Mouse (Mus musculus): ENCODE results near the gene Ism2. TPM values are rescaled to one million over a fixed set of nuclear protein-coding genes. Genes with fewer than 3 reads are reported as not detected.
"Not testable (repeated sequence)": the region's sequence is repeated elsewhere in the genome, so short reads cannot be mapped to it uniquely, and the experiment has no call there.

Gene Ism2
- polyA plus RNA-seq, 1 experiment from 2014 or later = 1.1 TPM

DNA sequence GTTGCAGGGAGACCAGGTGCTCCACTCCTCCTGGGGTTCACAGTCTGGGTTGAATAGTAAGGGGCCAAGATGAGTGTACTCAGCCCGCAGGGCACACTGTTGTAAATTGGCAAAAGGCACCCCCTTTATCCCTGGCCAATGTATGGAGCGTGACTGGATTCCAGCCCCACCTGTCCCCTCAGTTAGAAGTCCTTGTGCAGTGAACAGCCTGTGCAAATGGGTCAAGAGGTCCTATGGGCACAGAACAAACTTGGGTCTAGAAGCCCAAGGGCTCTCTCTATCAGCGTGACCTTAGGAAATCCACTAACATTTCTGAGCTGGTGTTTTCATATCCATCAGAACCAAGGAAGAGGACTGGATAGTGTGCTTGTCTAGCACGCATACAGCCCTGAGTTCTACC, 16.8 kb downstream of the Ism2 start:
- Histone ChIP-seq H3K9me3 (ENCODE audit: control insufficient read depth, low read length) (no peaks in the 10 kb centered on the region), H3K27ac (ENCODE audit: low read length) (no peak overlapping the region), H3K36me3 (ENCODE audit: control insufficient read depth, insufficient read depth) (no peaks in the 10 kb centered on the region), H3K9ac (replicated peaks; ENCODE audit: low read depth, low read length) (no peak overlapping the region), H3K4me2 (ENCODE audit: low read length) (no peak overlapping the region), H3K4me3 (replicated peaks; ENCODE audit: low read length) (no peak overlapping the region), H3K4me1 (replicated peaks; ENCODE audit: control insufficient read depth, insufficient read depth, low read length) (no peaks in the 10 kb centered on the region), H3K27me3 (replicated peaks; ENCODE audit: control insufficient read depth, insufficient read depth, low read length) (no peaks in the 10 kb centered on the region)
- ATAC-seq = no peak
- 94% methylated on average over 4 of the region's 4 CpGs for WGBS

- Histone ChIP-seq H3K9me3 (ENCODE audit: control insufficient read depth, low read length) (no peaks in the 10 kb centered on the region), H3K27ac (ENCODE audit: low read length) (no peak overlapping the region), H3K9ac (replicated peaks; ENCODE audit: low read depth, low read length) (no peak overlapping the region), H3K36me3 (ENCODE audit: control insufficient read depth, insufficient read depth) (no peaks in the 10 kb centered on the region), H3K27me3 (replicated peaks; ENCODE audit: control insufficient read depth, insufficient read depth, low read length) (no peaks in the 10 kb centered on the region), H3K4me3 (replicated peaks; ENCODE audit: low read length) (no peak overlapping the region), H3K4me1 (replicated peaks; ENCODE audit: control insufficient read depth, insufficient read depth, low read length) (no peaks in the 10 kb centered on the region), H3K4me2 (ENCODE audit: low read length) (no peak overlapping the region)
- 93% methylated on average over 1 of the region's 1 CpGs for WGBS
- no peak for ATAC-seq
Observed at GRCm38 (mm10) chr12:87281766-87282165, 17.7 kb downstream of the Ism2 start.

DNA sequence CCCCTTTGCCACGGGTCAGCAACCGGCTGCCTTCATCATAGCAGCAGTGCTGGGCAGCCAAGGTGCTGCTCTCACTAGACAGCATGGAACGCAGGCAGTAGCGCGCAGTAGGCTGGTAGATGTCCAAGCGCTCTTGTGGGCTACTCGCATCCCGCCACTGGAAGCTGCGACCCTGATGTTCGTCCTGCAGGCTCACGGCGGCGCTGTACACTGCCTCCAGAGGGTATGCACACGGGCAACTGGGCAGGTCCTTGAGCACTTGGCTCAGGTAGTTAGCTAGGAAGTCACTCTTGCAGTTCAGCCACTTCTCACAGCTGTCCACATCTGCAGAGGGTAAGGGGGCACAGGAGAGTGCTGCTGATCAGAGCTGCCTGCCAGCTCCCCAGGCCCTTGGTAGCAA, 19.6 kb downstream of the Ism2 start:
- Histone ChIP-seq H3K27ac (ENCODE audit: low read length) (no peak overlapping the region), H3K9ac (replicated peaks; ENCODE audit: low read depth, low read length) (no peak overlapping the region), H3K4me2 (ENCODE audit: low read length) (no peak overlapping the region), H3K9me3 (ENCODE audit: control insufficient read depth, low read length) (no peaks in the 10 kb centered on the region), H3K4me1 (replicated peaks; ENCODE audit: control insufficient read depth, insufficient read depth, low read length) (no peaks in the 10 kb centered on the region), H3K4me3 (replicated peaks; ENCODE audit: low read length) (no peak overlapping the region), H3K36me3 (ENCODE audit: control insufficient read depth, insufficient read depth) (peaks cover 6% of the 10 kb centered on the region), H3K27me3 (replicated peaks; ENCODE audit: control insufficient read depth, insufficient read depth, low read length) (no peaks in the 10 kb centered on the region)
- no peak for ATAC-seq
- 41% methylated on average over 14 of the region's 14 CpGs for WGBS

DNA sequence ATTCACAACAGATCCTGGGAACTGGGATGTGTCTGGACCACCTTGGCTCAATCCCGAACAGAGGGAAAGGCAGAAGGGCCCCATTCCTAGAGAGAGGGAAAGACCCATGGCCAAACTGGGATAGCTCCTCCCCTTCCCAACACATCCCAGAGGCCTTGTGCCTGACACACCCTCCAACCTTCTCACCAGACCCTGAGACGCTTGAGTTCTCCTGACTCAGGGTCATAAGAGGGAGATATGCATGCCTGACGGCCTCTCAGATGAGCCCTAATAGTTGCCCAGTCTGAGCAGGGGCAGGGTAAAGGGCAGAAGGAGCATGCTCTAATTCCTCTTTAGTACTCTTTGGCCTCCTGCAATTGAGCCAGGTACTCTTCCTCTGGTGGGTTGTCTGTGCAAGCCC, 20.2 kb downstream of the Ism2 start:
- H3K4me1 ChIP-seq (replicated peaks; ENCODE audit: control insufficient read depth, insufficient read depth, low read length) = no peaks in the 10 kb centered on the region
- no peak overlapping the region for H3K4me2 ChIP-seq (ENCODE audit: low read length)
- H3K4me3 ChIP-seq (replicated peaks; ENCODE audit: low read length) = no peak overlapping the region
- H3K9me3 ChIP-seq (ENCODE audit: control insufficient read depth, low read length) = no peaks in the 10 kb centered on the region
- H3K27me3 ChIP-seq (replicated peaks; ENCODE audit: control insufficient read depth, insufficient read depth, low read length) = no peaks in the 10 kb centered on the region
- no peak overlapping the region for H3K27ac ChIP-seq (ENCODE audit: low read length)
- ATAC-seq = no peak
- H3K9ac ChIP-seq (replicated peaks; ENCODE audit: low read depth, low read length) = no peak overlapping the region
- peaks cover 10% of the 10 kb centered on the region for H3K36me3 ChIP-seq (ENCODE audit: control insufficient read depth, insufficient read depth)
- WGBS = 71% methylated on average over 3 of the region's 3 CpGs

DNA sequence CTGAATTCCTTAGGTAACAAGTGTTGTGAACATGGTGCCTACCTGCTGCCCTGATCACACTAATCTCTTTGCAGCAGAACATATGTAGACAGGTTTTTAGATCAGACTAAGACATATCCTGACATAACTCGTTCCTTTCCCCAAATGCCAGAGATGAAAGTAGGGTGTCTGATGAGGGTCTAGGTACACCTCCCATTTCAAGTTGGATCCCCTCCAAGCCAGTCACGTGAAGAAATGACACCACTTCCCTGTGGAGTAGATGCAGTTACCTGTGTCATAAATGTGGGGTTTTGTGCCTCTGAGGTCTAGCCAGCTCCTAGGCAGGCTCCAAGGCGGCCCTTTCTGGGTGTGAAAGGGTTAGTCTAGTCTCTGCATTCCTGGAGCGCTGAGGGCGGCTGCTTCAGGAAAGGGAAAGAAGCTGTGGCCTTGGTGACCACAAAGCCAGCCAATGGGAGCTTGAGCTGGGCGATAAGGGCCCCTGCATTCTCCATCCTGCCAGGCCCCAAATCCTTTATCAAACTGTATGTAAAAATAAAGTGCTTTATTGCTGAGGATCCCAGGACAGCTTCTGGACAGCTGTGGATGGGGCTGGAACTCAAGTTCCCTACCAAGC, 21.3 kb downstream of the Ism2 start:
- H3K27me3 ChIP-seq (replicated peaks; ENCODE audit: control insufficient read depth, insufficient read depth, low read length) = no peaks in the 10 kb centered on the region

DNA sequence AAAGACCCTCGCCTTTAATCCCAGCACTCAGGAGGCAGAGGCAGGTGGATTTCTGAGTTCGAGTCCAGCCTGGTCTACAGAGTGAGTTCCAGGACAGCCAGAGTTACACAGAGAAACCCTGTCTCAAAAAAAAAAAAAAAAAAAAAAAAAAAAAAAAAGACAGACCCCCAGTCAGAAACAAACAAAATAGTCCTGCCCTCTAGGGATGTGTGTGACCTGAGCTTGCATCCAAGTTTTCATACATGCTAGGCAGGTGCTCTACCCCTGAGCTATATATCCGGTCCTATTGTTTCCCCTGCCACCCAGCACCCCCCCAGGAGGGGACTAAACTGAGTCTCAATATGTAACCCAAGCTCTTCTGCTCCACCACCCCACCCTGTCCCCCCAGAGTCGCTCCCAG, 22.3 kb downstream of the Ism2 start:
- H3K4me3 ChIP-seq (replicated peaks; ENCODE audit: low read length); ATAC-seq; H3K9ac ChIP-seq (replicated peaks; ENCODE audit: low read depth, low read length); H3K4me1 ChIP-seq (replicated peaks; ENCODE audit: control insufficient read depth, insufficient read depth, low read length); H3K9me3 ChIP-seq (ENCODE audit: control insufficient read depth, low read length); H3K4me2 ChIP-seq (ENCODE audit: low read length); H3K27me3 ChIP-seq (replicated peaks; ENCODE audit: control insufficient read depth, insufficient read depth, low read length); H3K27ac ChIP-seq (ENCODE audit: low read length): not testable (repeated sequence)
- H3K36me3 ChIP-seq (ENCODE audit: control insufficient read depth, insufficient read depth) = peaks cover 22% of the 10 kb centered on the region
- 88% methylated on average over 4 of the region's 4 CpGs for WGBS

More for the DNA sequence above, 21.3 kb downstream of the Ism2 start:
- ATAC-seq = no peak
- H3K4me2 ChIP-seq (ENCODE audit: low read length) = no peak overlapping the region
- H3K9me3 ChIP-seq (ENCODE audit: control insufficient read depth, low read length) = no peaks in the 10 kb centered on the region
- H3K4me3 ChIP-seq (replicated peaks; ENCODE audit: low read length) = no peak overlapping the region
- H3K9ac ChIP-seq (replicated peaks; ENCODE audit: low read depth, low read length) = no peak overlapping the region
- peaks cover 18% of the 10 kb centered on the region for H3K36me3 ChIP-seq (ENCODE audit: control insufficient read depth, insufficient read depth)
- WGBS = 19% methylated on average over 6 of the region's 6 CpGs
- no peaks in the 10 kb centered on the region for H3K4me1 ChIP-seq (replicated peaks; ENCODE audit: control insufficient read depth, insufficient read depth, low read length)
- H3K27ac ChIP-seq (ENCODE audit: low read length) = no peak overlapping the region

GRCm38 (mm10) chr12:87274853-87275831, 24.4 kb downstream of the Ism2 start:
- peaks cover 35% of the 10 kb centered on the region for H3K36me3 ChIP-seq (ENCODE audit: control insufficient read depth, insufficient read depth)
- 90% methylated on average over 9 of the region's 9 CpGs for WGBS
- H3K27ac ChIP-seq (ENCODE audit: low read length) = no peak overlapping the region
- no peaks in the 10 kb centered on the region for H3K4me1 ChIP-seq (replicated peaks; ENCODE audit: control insufficient read depth, insufficient read depth, low read length)
- no peak for ATAC-seq
- no peak overlapping the region for H3K4me3 ChIP-seq (replicated peaks; ENCODE audit: low read length)
- H3K9ac ChIP-seq (replicated peaks; ENCODE audit: low read depth, low read length) = no peak overlapping the region
- H3K27me3 ChIP-seq (replicated peaks; ENCODE audit: control insufficient read depth, insufficient read depth, low read length) = no peaks in the 10 kb centered on the region
- no peaks in the 10 kb centered on the region for H3K9me3 ChIP-seq (ENCODE audit: control insufficient read depth, low read length)
- H3K4me2 ChIP-seq (ENCODE audit: low read length) = no peak overlapping the region

DNA sequence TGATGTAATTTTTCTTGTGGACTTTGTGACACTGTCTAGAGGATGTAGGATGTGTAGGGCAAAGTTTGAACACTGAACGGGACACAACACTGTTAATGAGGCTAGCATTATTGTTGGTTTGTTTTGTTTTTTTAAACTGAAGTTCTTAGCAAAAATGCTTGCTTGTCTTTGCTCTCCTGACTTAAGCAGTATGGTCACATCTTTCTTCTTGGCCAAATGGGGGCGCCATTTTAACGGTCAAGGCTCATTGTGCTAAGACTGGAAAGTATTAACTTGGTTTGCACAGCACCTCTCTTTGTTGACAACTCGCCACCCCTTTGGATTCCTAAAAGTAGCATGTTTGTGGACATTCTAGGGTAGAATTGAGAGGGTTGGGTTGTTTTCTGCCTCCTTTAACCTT, 31.8 kb downstream of the Ism2 start:
- ATAC-seq = no peak
- Histone ChIP-seq H3K4me1 (replicated peaks; ENCODE audit: control insufficient read depth, insufficient read depth, low read length) (peaks cover 23% of the 10 kb centered on the region), H3K36me3 (ENCODE audit: control insufficient read depth, insufficient read depth) (peaks cover 23% of the 10 kb centered on the region), H3K4me2 (ENCODE audit: low read length) (peak overlapping the region; percentile 75), H3K9ac (replicated peaks; ENCODE audit: low read depth, low read length) (no peak overlapping the region), H3K9me3 (ENCODE audit: control insufficient read depth, low read length) (no peaks in the 10 kb centered on the region), H3K27ac (ENCODE audit: low read length) (no peak overlapping the region), H3K27me3 (replicated peaks; ENCODE audit: control insufficient read depth, insufficient read depth, low read length) (no peaks in the 10 kb centered on the region), H3K4me3 (replicated peaks; ENCODE audit: low read length) (peak overlapping the region; percentile 97)
- WGBS = 14% methylated on average over 4 of the region's 4 CpGs

- peak overlapping the region; percentile 75 for H3K4me2 ChIP-seq (ENCODE audit: low read length)
- ATAC-seq = peak; percentile 53
- H3K9ac ChIP-seq (replicated peaks; ENCODE audit: low read depth, low read length) = peak overlapping the region; percentile 92
- peak overlapping the region; percentile 88 for H3K27ac ChIP-seq (ENCODE audit: low read length)
- H3K4me1 ChIP-seq (replicated peaks; ENCODE audit: control insufficient read depth, insufficient read depth, low read length) = peaks cover 23% of the 10 kb centered on the region
- peaks cover 23% of the 10 kb centered on the region for H3K36me3 ChIP-seq (ENCODE audit: control insufficient read depth, insufficient read depth)
- H3K9me3 ChIP-seq (ENCODE audit: control insufficient read depth, low read length) = no peaks in the 10 kb centered on the region
- H3K27me3 ChIP-seq (replicated peaks; ENCODE audit: control insufficient read depth, insufficient read depth, low read length) = no peaks in the 10 kb centered on the region
- peak overlapping the region; percentile 97 for H3K4me3 ChIP-seq (replicated peaks; ENCODE audit: low read length)
- WGBS = under 1% methylated on average over 31 of the region's 31 CpGs
Observed at GRCm38 (mm10) chr12:87266827-87267603, 32.5 kb downstream of the Ism2 start.

Data from forebrain, embryonic 16.5 days (tissue).